Mouse (Mus musculus): Measurements from ENCODE around the gene Clca4a. TPM values are rescaled to one million over a fixed set of nuclear protein-coding genes. Genes with fewer than 3 reads are reported as not detected.

The Clca4a gene
- 0.05 TPM in 1 of 2 replicates, not detected in the other for polyA plus RNA-seq (2016; fragmentation: Nextera tagmentation; extraction: Ambion mirVana)

GRCm38 (mm10) chr3:144974945-144975344 lies at the start of gene Clca4a:
Gene Clca4a (minus strand): TSS chr3:144975045.
- no peaks in the 10 kb centered on the region for H3K4me1 ChIP-seq
- DNase-seq (ENCODE audit: low spot score), result no peak
- no peaks in the 10 kb centered on the region for H3K36me3 ChIP-seq
- no peaks in the 10 kb centered on the region for H3K27me3 ChIP-seq (ENCODE audit: insufficient read depth, poor library complexity, severe bottlenecking)
- no peaks in the 10 kb centered on the region for H3K9me3 ChIP-seq
- no peak within 1 kb of the TSS for H3K27ac ChIP-seq
- no peak within 1 kb of the TSS for H3K4me3 ChIP-seq

DNA sequence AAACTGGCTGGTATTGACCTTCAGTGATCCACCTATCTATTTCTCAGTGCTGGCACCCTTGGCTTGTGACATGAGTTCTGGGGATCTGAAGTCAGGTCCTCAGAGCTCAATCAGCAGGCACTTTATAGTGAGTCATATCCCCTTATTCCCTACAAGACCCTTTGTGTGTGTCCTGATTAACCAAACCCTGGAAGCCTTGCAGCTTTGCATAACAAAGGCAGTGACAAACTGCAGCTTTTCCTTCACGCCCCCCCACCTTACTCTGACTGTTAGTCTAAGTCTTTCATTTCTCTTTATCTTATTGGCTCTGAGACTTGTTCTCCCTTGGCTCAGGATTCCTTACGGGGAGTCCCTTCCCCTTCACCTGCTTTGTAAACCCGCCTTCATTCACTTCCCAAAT lies 43.0 kb upstream of the Clca4a start:
- no peaks in the 10 kb centered on the region for H3K4me1 ChIP-seq
- DNase-seq (ENCODE audit: low spot score), result no peak
- H3K36me3 ChIP-seq, result no peaks in the 10 kb centered on the region
- H3K4me3 ChIP-seq, result no peak overlapping the region
- no peak overlapping the region for H3K27ac ChIP-seq
- WGBS, result 69% methylated on average over 3 of the region's 3 CpGs
- no peaks in the 10 kb centered on the region for H3K27me3 ChIP-seq (ENCODE audit: insufficient read depth, poor library complexity, severe bottlenecking)
- H3K9me3 ChIP-seq, result no peaks in the 10 kb centered on the region

DNA sequence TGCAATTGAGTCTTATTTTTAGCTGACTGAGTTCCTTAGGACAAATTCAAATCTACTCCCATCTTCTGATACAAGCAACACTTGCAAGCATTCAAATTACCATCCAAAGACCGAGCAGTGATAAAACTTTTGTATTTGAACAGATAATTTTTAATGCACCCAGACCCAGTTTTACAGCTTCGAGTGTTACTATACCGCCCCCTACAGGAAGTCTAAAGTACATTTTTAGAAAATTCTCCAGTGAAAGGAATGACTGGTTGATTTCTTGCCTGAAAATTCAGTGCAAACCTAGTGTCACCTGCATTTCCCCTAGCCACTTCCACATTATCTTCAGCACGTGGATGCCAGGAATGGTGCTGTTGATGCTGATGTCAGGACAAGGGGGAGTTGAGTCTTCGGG lies 29.6 kb upstream of the Clca4a start:
- Histone ChIP-seq H3K36me3 (no peaks in the 10 kb centered on the region), H3K27ac (no peak overlapping the region), H3K4me3 (no peak overlapping the region), H3K27me3 (ENCODE audit: insufficient read depth, poor library complexity, severe bottlenecking) (no peaks in the 10 kb centered on the region), H3K4me1 (no peaks in the 10 kb centered on the region), H3K9me3 (no peaks in the 10 kb centered on the region)
- WGBS, result 31% methylated on average over 5 of the region's 5 CpGs
- no peak for DNase-seq (ENCODE audit: low spot score)

DNA sequence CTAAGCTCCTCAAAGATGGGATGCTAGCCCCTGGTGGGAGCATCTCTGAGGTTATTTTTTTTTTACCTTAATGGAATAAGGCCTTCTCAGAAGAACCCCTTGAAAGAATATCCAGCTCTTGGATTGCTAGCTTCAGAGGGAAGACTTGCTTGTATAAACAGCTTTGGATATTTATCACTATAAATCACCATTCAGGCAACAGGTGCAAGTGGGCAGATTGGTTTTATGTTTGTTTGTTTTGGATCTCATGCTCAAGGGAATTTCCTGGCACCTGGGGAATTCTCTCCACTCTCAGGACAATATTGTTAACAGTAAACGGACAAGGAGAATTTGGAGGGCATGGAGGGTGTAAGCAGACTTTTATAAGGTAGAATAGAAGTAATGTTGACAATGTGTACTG lies 26.1 kb upstream of the Clca4a start:
- Histone ChIP-seq H3K27me3 (ENCODE audit: insufficient read depth, poor library complexity, severe bottlenecking) (no peaks in the 10 kb centered on the region), H3K4me1 (no peaks in the 10 kb centered on the region), H3K27ac (no peak overlapping the region), H3K9me3 (no peaks in the 10 kb centered on the region), H3K36me3 (no peaks in the 10 kb centered on the region), H3K4me3 (no peak overlapping the region)
- 74% methylated on average over 1 of the region's 1 CpGs for WGBS
- no peak for DNase-seq (ENCODE audit: low spot score)

- H3K9me3 ChIP-seq, result no peaks in the 10 kb centered on the region
- no peak overlapping the region for H3K27ac ChIP-seq
- no peaks in the 10 kb centered on the region for H3K4me1 ChIP-seq
- no peaks in the 10 kb centered on the region for H3K36me3 ChIP-seq
- no peak for DNase-seq (ENCODE audit: low spot score)
- H3K4me3 ChIP-seq, result no peak overlapping the region
- no peaks in the 10 kb centered on the region for H3K27me3 ChIP-seq (ENCODE audit: insufficient read depth, poor library complexity, severe bottlenecking)
- WGBS, result 85% methylated on average over 5 of the region's 5 CpGs
Measured at GRCm38 (mm10) chr3:144993055-144993454, 18.2 kb upstream of the Clca4a start.

GRCm38 (mm10) chr3:144992618-144993017 lies 17.8 kb upstream of the Clca4a start:
- Histone ChIP-seq H3K9me3 (no peaks in the 10 kb centered on the region), H3K27ac (no peak overlapping the region), H3K36me3 (no peaks in the 10 kb centered on the region), H3K4me3 (no peak overlapping the region), H3K27me3 (ENCODE audit: insufficient read depth, poor library complexity, severe bottlenecking) (no peaks in the 10 kb centered on the region), H3K4me1 (no peaks in the 10 kb centered on the region)
- no peak for DNase-seq (ENCODE audit: low spot score)

DNA sequence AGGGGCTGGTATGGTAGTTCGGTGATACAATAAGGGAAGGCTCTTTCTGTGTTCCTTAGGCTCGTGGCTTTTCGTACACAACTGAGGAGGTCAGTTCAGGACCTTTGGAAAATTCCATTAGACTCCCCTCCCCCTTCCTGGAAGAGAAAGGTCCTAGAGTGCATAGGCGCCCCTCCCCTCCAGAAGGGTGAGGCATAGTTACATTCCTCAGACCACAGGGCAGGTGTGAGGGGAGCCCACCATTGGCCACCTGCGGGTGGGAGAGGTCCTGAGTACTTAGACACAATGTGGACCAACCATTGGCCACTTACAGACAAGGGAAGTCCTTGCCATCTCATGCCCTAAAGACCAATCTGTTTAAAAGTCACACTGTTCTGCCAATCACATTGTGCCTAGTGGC lies 11.0 kb upstream of the Clca4a start:
- no peaks in the 10 kb centered on the region for H3K36me3 ChIP-seq
- DNase-seq (ENCODE audit: low spot score), result no peak
- H3K4me1 ChIP-seq, result no peaks in the 10 kb centered on the region
- H3K27me3 ChIP-seq (ENCODE audit: insufficient read depth, poor library complexity, severe bottlenecking), result no peaks in the 10 kb centered on the region
- H3K27ac ChIP-seq, result no peak overlapping the region
- 64% methylated on average over 5 of the region's 5 CpGs for WGBS
- no peak overlapping the region for H3K4me3 ChIP-seq
- no peaks in the 10 kb centered on the region for H3K9me3 ChIP-seq

GRCm38 (mm10) chr3:144980551-144980950 lies 5.7 kb upstream of the Clca4a start:
- no peaks in the 10 kb centered on the region for H3K36me3 ChIP-seq
- no peak overlapping the region for H3K27ac ChIP-seq
- H3K27me3 ChIP-seq (ENCODE audit: insufficient read depth, poor library complexity, severe bottlenecking), result no peaks in the 10 kb centered on the region
- H3K9me3 ChIP-seq, result no peaks in the 10 kb centered on the region
- WGBS, result 76% methylated on average over 6 of the region's 6 CpGs
- no peaks in the 10 kb centered on the region for H3K4me1 ChIP-seq
- H3K4me3 ChIP-seq, result no peak overlapping the region
- no peak for DNase-seq (ENCODE audit: low spot score)

DNA sequence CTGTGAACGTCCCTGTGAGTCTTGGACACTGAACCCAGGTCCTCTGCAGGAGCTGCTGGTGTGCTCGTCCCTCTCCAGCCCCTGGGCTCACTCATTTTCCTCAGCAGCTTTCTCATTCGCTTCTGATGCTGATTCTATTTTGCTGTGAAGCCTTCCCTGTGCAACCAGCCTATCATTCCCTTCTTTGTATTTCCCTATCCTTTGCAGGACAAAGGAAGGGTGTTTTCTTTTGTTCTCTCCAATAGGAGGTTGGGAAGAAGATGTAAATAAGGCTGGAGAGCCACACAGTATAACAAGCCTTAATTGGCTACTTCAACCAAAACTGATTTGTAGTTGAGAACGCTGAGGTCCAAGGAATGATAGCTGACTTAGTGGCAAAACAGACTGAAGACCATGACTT lies 2.8 kb upstream of the Clca4a start:
- H3K4me3 ChIP-seq, result no peak overlapping the region
- 62% methylated on average over 4 of the region's 4 CpGs for WGBS
- no peak for DNase-seq (ENCODE audit: low spot score)

DNA sequence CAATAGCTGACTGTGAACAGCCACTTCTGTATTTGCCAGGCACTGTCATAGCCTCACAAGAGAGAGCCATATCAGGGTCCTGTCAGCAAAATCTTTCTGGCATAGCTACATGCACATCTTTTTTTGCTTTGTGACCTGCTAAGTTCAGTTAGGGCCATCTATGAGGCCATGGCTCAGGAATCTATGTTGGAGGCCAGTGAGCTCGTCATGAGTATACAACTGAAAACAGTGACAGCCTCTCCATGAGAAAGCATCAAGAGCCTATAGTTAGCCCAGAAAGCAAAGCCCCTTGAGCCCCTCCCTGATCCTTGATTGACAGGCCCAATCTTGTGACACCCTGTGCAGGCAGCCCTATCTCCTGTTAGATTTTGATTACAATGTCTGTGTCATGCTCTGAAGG lies 1.2 kb upstream of the Clca4a start:
- Histone ChIP-seq H3K9me3 (no peaks in the 10 kb centered on the region), H3K27me3 (ENCODE audit: insufficient read depth, poor library complexity, severe bottlenecking) (no peaks in the 10 kb centered on the region), H3K27ac (no peak overlapping the region), H3K36me3 (no peaks in the 10 kb centered on the region), H3K4me3 (no peak overlapping the region), H3K4me1 (no peaks in the 10 kb centered on the region)
- whole genome bisulfite sequencing, result 47% methylated on average over 1 of the region's 1 CpGs
- DNase-seq (ENCODE audit: low spot score), result no peak

More for the DNA sequence above, 2.8 kb upstream of the Clca4a start:
- Histone ChIP-seq H3K4me1 (no peaks in the 10 kb centered on the region), H3K36me3 (no peaks in the 10 kb centered on the region), H3K9me3 (no peaks in the 10 kb centered on the region), H3K27me3 (ENCODE audit: insufficient read depth, poor library complexity, severe bottlenecking) (no peaks in the 10 kb centered on the region), H3K27ac (no peak overlapping the region)

GRCm38 (mm10) chr3:144971553-144972270 lies 3.1 kb downstream of the Clca4a start:
- Histone ChIP-seq H3K9me3 (no peaks in the 10 kb centered on the region), H3K36me3 (no peaks in the 10 kb centered on the region), H3K4me3 (no peak overlapping the region), H3K4me1 (no peaks in the 10 kb centered on the region), H3K27me3 (ENCODE audit: insufficient read depth, poor library complexity, severe bottlenecking) (no peaks in the 10 kb centered on the region), H3K27ac (no peak overlapping the region)
- 67% methylated on average over 9 of the region's 9 CpGs for WGBS
- DNase-seq (ENCODE audit: low spot score), result no peak

- DNase-seq (ENCODE audit: low spot score), result no peak
- Histone ChIP-seq H3K27ac (no peak overlapping the region), H3K4me1 (no peaks in the 10 kb centered on the region), H3K4me3 (no peak overlapping the region), H3K36me3 (no peaks in the 10 kb centered on the region), H3K27me3 (ENCODE audit: insufficient read depth, poor library complexity, severe bottlenecking) (no peaks in the 10 kb centered on the region), H3K9me3 (no peaks in the 10 kb centered on the region)
- WGBS, result 69% methylated on average over 1 of the region's 1 CpGs
Measured at GRCm38 (mm10) chr3:144969755-144970154, 5.1 kb downstream of the Clca4a start.

DNA sequence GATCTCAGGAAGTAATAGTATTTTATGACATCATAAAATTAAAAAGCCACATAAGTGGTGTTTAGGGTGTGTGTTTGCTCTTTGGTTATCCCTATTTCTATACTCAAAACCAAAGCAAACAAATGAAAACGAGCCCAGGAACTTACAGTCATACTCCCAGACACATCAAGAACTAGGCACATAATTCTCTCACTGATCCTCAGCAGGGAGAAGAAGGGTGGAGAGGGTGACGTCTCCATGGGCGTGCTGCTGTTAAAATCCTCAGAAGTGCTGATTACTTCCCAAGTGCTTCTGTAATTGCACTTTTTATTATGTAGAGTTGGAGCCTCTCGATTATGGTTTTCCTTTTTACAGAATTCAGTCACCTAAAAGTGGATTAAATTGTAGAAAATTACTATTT lies 8.8 kb downstream of the Clca4a start:
- WGBS, result 61% methylated on average over 4 of the region's 4 CpGs
- H3K27ac ChIP-seq, result no peak overlapping the region
- no peaks in the 10 kb centered on the region for H3K36me3 ChIP-seq
- no peaks in the 10 kb centered on the region for H3K27me3 ChIP-seq (ENCODE audit: insufficient read depth, poor library complexity, severe bottlenecking)
- H3K9me3 ChIP-seq, result no peaks in the 10 kb centered on the region
- no peaks in the 10 kb centered on the region for H3K4me1 ChIP-seq
- DNase-seq (ENCODE audit: low spot score), result no peak
- no peak overlapping the region for H3K4me3 ChIP-seq

DNA sequence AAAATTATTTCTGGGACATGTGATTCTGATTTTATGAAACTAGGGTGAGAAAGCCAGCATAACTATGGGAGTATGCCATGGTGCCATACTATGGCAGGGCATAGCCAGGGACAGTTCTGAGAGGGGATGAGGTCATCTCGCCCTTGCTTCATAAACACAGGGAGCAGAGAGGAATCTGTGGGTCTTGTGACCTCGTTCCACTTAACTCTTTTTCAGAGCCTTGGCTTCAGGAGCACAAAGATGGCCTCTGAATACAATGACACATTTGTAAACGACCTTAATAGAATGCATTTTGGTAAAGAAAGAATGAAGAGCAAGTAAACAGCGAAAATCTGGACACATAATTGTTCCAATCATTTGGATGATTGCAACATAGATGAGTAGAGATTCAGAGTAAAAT lies 24.0 kb downstream of the Clca4a start:
- 68% methylated on average over 4 of the region's 4 CpGs for WGBS
- Histone ChIP-seq H3K9me3 (no peaks in the 10 kb centered on the region), H3K4me1 (no peaks in the 10 kb centered on the region), H3K4me3 (no peak overlapping the region), H3K36me3 (no peaks in the 10 kb centered on the region), H3K27ac (no peak overlapping the region), H3K27me3 (ENCODE audit: insufficient read depth, poor library complexity, severe bottlenecking) (no peaks in the 10 kb centered on the region)
- no peak for DNase-seq (ENCODE audit: low spot score)
